Mouse (Mus musculus) cerebellum, adult 9-10 months (tissue): ENCODE measurements around the gene Cacnb1.
A peak's percentile ranks its signal among the peaks of the same experiment; 100 is the strongest.

Experiments used
- DNase-seq: peaks from one replicate; pipeline ENCODE4 v3.0.0; 2022

Gene Cacnb1

GRCm38 (mm10) chr11:97985727-97986677, 36.8 kb downstream of the Cacnb1 start, which contains the start of gene Plxdc1:
Gene Plxdc1, minus strand, starts transcription at chr11:97986444.
- no peak for DNase-seq

DNA sequence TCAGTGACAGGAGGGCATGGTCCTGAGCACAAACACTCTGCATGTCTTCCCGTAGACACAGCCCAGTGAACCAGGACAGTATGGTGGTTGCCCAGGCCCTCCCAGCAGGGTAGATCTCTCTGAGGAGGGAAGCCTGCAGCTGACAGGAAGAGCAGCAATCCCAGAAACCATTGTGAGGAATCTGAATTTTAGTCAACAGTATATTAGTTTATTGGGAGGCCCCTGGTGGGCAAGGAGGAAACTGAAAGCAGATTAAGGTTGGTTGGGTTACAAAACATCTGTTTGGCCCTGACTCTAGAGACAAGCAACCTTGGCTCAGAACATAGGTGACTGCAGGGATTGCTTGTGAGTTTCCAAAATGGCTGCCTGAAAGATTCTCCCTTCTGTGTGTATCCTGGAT, 38.9 kb downstream of the Cacnb1 start:
- DNase-seq: no peak

GRCm38 (mm10) chr11:97983506-97983905, 39.3 kb downstream of the Cacnb1 start:
- no peak for DNase-seq

GRCm38 (mm10) chr11:97982721-97983120, 40.1 kb downstream of the Cacnb1 start:
- DNase-seq: no peak

- no peak for DNase-seq
These were observed 42.3 kb downstream of the Cacnb1 start for GRCm38 (mm10) chr11:97980531-97980966.

- DNase-seq: no peak
These were observed 42.9 kb downstream of the Cacnb1 start for GRCm38 (mm10) chr11:97979824-97980495.

- DNase-seq: no peak
These were observed 44.4 kb downstream of the Cacnb1 start for GRCm38 (mm10) chr11:97978392-97978791.

GRCm38 (mm10) chr11:97977797-97978196, 45.0 kb downstream of the Cacnb1 start:
- no peak for DNase-seq

- no peak for DNase-seq
These were observed 48.1 kb downstream of the Cacnb1 start for GRCm38 (mm10) chr11:97974746-97975145.

DNA sequence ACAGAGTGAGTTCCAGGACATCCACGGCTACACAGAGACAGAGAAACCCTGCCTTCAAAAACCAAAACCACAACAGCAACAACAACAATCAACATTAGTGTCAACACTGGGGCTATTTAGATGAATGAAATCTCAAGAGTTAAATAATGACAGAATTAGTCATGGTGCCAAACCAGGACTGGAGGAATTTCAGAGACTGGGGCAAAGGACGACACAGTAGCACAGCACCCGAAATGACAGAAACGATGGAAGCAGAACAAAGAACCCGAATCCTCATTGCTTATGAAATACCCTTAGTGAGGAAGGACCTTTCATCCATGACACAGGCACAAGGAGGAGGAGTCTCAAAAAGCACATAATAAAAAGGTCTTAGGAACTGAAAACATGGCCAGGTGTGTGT, 48.7 kb downstream of the Cacnb1 start:
- DNase-seq: no peak

GRCm38 (mm10) chr11:97972434-97972833, 50.4 kb downstream of the Cacnb1 start:
- no peak for DNase-seq

DNA sequence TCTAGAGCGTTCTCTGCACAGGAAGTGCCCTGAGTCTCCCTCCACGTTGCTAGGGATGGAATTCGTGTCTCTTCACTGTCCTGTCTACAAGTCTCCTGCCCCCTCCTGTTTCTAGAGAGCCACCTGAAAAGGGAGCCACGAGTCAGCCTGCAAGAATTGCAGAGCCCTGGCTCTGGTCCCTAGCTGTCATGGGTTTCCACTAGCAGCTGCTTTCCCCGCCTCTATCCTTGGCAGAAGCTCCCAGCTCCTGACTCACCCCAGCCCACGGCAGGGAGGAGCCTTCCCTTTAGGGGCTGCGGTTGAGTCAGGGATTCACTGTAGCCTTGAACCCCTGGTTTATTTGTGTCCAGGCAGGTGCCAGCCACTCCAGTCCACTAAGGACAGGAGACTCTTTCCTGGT, 51.6 kb downstream of the Cacnb1 start:
- no peak for DNase-seq

- no peak for DNase-seq
These were observed 52.1 kb downstream of the Cacnb1 start for GRCm38 (mm10) chr11:97970771-97971170.

DNA sequence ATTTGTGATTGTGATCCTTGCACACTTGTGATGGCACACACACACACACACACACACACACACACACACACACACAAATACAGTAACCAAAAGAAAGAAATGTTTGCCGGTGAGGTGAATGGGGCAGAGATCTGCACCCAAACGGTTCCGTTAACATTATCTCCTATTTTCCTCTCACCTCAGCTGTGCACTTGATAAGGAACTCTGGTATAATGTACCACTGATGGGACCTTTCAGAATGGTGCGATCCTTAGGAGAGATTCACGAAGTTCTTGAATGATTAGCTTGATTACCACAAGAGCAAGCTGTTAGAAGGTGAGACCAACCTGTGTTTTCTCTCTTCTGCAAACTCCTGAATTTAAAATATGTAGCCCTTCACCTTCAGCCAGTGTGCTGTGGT, 54.4 kb downstream of the Cacnb1 start:
- DNase-seq: no peak

GRCm38 (mm10) chr11:97967114-97967513, 55.7 kb downstream of the Cacnb1 start:
- no peak for DNase-seq

DNA sequence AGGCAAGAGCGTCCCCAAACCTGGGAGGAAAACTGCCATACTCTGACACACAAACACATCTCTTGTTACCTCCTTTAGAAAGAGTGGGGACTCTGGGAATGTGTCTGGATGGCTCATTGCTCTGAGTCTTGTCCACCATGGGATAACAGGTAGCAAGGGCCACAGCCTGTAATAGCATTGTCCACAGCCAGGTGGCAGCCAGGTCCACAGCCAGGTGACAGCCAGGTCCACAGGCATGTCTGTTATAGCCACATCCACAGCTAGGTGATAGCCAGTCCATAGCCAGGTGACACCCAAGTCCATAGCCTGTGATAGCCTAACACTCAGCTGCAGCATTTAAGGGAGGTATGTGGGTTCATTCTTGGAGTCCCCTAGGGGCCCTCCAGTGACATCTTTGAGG, 61.9 kb downstream of the Cacnb1 start:
- peak; percentile 48 for DNase-seq

DNA sequence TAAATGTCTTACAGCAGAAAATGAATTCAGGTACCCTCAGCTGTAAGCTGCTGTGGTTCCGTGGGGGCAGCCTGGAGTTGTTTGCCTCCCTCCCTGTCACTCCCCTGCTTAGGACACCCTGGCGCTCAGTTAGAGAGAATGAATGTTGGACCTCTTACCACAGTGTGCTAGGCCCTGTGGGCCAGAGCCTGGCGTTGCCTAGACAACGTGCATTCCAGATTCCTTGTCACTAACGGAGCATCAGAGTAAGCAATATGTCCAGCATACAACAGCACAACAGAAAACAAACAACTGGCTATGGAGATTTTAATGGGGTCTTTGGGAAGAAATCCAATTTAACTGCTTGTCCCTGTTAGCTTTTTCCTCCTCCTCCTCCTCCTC, 63.5 kb downstream of the Cacnb1 start:
- DNase-seq: no peak

DNA sequence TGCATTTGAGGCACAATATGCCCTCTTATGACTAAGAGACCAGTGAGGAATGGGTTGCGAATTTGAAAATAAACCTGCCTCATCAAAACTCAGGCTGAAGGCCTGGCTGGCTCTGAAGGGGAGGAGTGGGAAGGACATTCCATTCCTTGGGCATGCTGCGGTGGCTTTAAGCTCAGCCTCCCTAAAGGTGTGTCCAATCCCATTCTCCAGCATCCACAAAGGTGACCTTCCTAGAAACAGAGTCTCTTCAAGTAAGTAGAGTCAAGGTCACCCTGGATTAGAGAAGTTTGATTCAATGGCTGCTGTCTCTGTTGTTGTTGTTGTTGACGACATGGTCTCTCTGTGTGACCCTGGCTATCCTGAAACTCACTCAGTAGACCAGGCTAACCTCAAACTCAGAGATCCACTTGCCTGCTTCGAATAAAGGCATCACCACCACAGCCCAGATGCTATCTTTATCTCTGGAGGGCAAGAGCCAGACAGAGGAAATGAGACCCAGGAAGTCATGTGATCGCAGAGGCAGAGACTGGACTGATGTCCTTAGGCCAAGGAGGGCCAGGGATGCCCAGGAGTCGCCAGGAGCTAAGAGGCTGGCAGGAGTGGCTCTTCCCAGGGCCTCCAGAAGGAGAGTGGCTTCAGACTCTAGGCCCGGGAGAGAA, 64.1 kb downstream of the Cacnb1 start:
- no peak for DNase-seq

- DNase-seq: peak; percentile 87
These were observed 65.8 kb downstream of the Cacnb1 start for GRCm38 (mm10) chr11:97956905-97957560.

DNA sequence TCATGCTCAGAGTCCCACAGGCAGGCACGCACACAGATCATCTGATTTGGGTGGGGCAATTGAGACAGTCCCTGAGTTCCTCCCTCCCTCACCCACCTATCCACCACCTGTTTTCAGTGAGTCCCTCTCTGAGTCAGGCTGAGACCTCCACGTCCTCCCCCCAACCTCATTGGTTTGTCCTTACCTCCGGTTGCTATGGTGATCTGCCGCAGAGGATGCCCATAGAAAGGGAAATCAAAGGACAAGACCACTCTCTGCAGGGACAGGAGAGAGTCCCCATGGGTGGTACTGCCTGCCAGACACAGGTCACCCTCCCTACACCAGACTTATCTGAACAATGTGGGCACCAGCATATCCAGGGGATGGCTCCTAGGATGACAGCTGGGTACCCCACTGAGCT, 66.9 kb downstream of the Cacnb1 start:
- DNase-seq: no peak

- no peak for DNase-seq
These were observed 67.5 kb downstream of the Cacnb1 start for GRCm38 (mm10) chr11:97955146-97955902.

- DNase-seq: no peak
These were observed 68.2 kb downstream of the Cacnb1 start for GRCm38 (mm10) chr11:97954469-97955141.
